Mouse (Mus musculus): ENCODE data around the gene Lrrc26. TPM values are rescaled to one million over a fixed set of nuclear protein-coding genes. Genes with fewer than 3 reads are reported as not detected.
"Not testable (repeated sequence)": the region's sequence is repeated elsewhere in the genome, so short reads cannot be mapped to it uniquely, and the experiment has no call there.

Lrrc26 gene
- polyA plus RNA-seq, 1 experiment from 2014 or later: not detected

- not testable (repeated sequence) for ATAC-seq (ENCODE audit: low FRiP score); H3K27ac ChIP-seq; H3K9me3 ChIP-seq; H3K9ac ChIP-seq; H3K27me3 ChIP-seq; H3K4me2 ChIP-seq; H3K4me3 ChIP-seq
- 87% methylated on average over 5 of the region's 5 CpGs for WGBS
- Histone ChIP-seq H3K36me3 (peaks cover 11% of the 10 kb centered on the region; the same call in 1 of the 2 replicates), H3K4me1 (replicated peaks) (peaks cover 31% of the 10 kb centered on the region)
These were observed 32.5 kb upstream of the Lrrc26 start for GRCm38 (mm10) chr2:25257250-25257649.

- WGBS: 47% methylated on average over 2 of the region's 2 CpGs
- ATAC-seq (ENCODE audit: low FRiP score): no peak
These were observed 30.8 kb upstream of the Lrrc26 start for GRCm38 (mm10) chr2:25258887-25259286.

GRCm38 (mm10) chr2:25261870-25262269 is 27.8 kb upstream of the Lrrc26 start:
- Histone ChIP-seq H3K4me1 (replicated peaks) (peaks cover 52% of the 10 kb centered on the region), H3K9ac (peak overlapping the region; percentile 62), H3K4me2 (peak overlapping the region; percentile 99), H3K27me3 (peaks cover 18% of the 10 kb centered on the region), H3K4me3 (peak overlapping the region; percentile 79), H3K27ac (peak overlapping the region; percentile 78), H3K36me3 (no peaks in the 10 kb centered on the region), H3K9me3 (no peaks in the 10 kb centered on the region)
- WGBS: 49% methylated on average over 12 of the region's 12 CpGs
- ATAC-seq (ENCODE audit: low FRiP score): 0 out of 2 replicates have a peak, but pooled peaks have one; percentile 1

More at GRCm38 (mm10) chr2:25258887-25259286, 30.8 kb upstream of the Lrrc26 start:
- Histone ChIP-seq H3K4me3 (no peak overlapping the region), H3K4me2 (no peak overlapping the region), H3K4me1 (replicated peaks) (peaks cover 41% of the 10 kb centered on the region), H3K9ac (no peak overlapping the region), H3K36me3 (no peaks in the 10 kb centered on the region), H3K27ac (no peak overlapping the region), H3K27me3 (peaks cover 5% of the 10 kb centered on the region), H3K9me3 (no peaks in the 10 kb centered on the region)

- peak; percentile 98 for ATAC-seq (ENCODE audit: low FRiP score)
- peak within 1 kb of the TSS; percentile 99 for H3K4me2 ChIP-seq
- H3K4me3 ChIP-seq: peak within 1 kb of the TSS; percentile 79
- peak within 1 kb of the TSS; percentile 85 for H3K9ac ChIP-seq
- peak within 1 kb of the TSS; percentile 87 for H3K27ac ChIP-seq
- no peaks in the 10 kb centered on the region for H3K36me3 ChIP-seq
- peaks cover 18% of the 10 kb centered on the region for H3K27me3 ChIP-seq
- under 1% methylated on average over 39 of the region's 39 CpGs for WGBS
- H3K4me1 ChIP-seq (replicated peaks): peaks cover 52% of the 10 kb centered on the region
- H3K9me3 ChIP-seq: no peaks in the 10 kb centered on the region
These were observed 27.4 kb upstream of the Lrrc26 start, which contains the start of gene Tprn for GRCm38 (mm10) chr2:25262291-25262767. Gene Tprn, plus strand, starts transcription at chr2:25262618.

- peaks cover 18% of the 10 kb centered on the region for H3K27me3 ChIP-seq
- peak overlapping the region; percentile 85 for H3K9ac ChIP-seq
- no peaks in the 10 kb centered on the region for H3K9me3 ChIP-seq
- ATAC-seq (ENCODE audit: low FRiP score): peak; percentile 50
- H3K4me1 ChIP-seq (replicated peaks): peaks cover 55% of the 10 kb centered on the region
- peaks cover 1% of the 10 kb centered on the region; the same call in 1 of the 2 replicates for H3K36me3 ChIP-seq
- H3K4me3 ChIP-seq: peak overlapping the region; percentile 79
- H3K27ac ChIP-seq: peak overlapping the region; percentile 87
- under 1% methylated on average over 82 of the region's 82 CpGs for WGBS
- peak overlapping the region; percentile 99 for H3K4me2 ChIP-seq
These were observed 26.7 kb upstream of the Lrrc26 start for GRCm38 (mm10) chr2:25262795-25263622.

- Histone ChIP-seq H3K9me3 (no peaks in the 10 kb centered on the region), H3K9ac (peak overlapping the region; percentile 85), H3K27me3 (peaks cover 18% of the 10 kb centered on the region), H3K4me3 (peak overlapping the region; percentile 79), H3K36me3 (peaks cover 9% of the 10 kb centered on the region), H3K27ac (peak overlapping the region; percentile 87; the same call in 1 of the 2 replicates), H3K4me1 (replicated peaks) (peaks cover 60% of the 10 kb centered on the region), H3K4me2 (peak overlapping the region; percentile 99)
- no peak for ATAC-seq (ENCODE audit: low FRiP score)
- 18% methylated on average over 12 of the region's 12 CpGs for WGBS
These were observed 26.0 kb upstream of the Lrrc26 start for GRCm38 (mm10) chr2:25263623-25264285.

- H3K36me3 ChIP-seq: peaks cover 14% of the 10 kb centered on the region
- peaks cover 18% of the 10 kb centered on the region for H3K27me3 ChIP-seq
- no peak for ATAC-seq (ENCODE audit: low FRiP score)
- peaks cover 60% of the 10 kb centered on the region for H3K4me1 ChIP-seq (replicated peaks)
- H3K9ac ChIP-seq: peak overlapping the region; percentile 85
- H3K27ac ChIP-seq: no peak overlapping the region
- H3K4me2 ChIP-seq: peak overlapping the region; percentile 99
- no peaks in the 10 kb centered on the region for H3K9me3 ChIP-seq
- 78% methylated on average over 5 of the region's 5 CpGs for WGBS
- H3K4me3 ChIP-seq: peak overlapping the region; percentile 79
These were observed 25.4 kb upstream of the Lrrc26 start for GRCm38 (mm10) chr2:25264286-25264660.

- peaks cover 18% of the 10 kb centered on the region for H3K27me3 ChIP-seq
- peak overlapping the region; percentile 85 for H3K9ac ChIP-seq
- peaks cover 60% of the 10 kb centered on the region for H3K4me1 ChIP-seq (replicated peaks)
- 67% methylated on average over 3 of the region's 3 CpGs for WGBS
- no peaks in the 10 kb centered on the region for H3K9me3 ChIP-seq
- peak overlapping the region; percentile 99 for H3K4me2 ChIP-seq
- peak overlapping the region; percentile 79 for H3K4me3 ChIP-seq
- peaks cover 20% of the 10 kb centered on the region for H3K36me3 ChIP-seq
- no peak for ATAC-seq (ENCODE audit: low FRiP score)
- H3K27ac ChIP-seq: no peak overlapping the region
These were observed 24.9 kb upstream of the Lrrc26 start for GRCm38 (mm10) chr2:25264851-25265250.

GRCm38 (mm10) chr2:25265897-25266656 is 23.6 kb upstream of the Lrrc26 start:
- peak overlapping the region; percentile 83 for H3K27ac ChIP-seq
- H3K9ac ChIP-seq: peak overlapping the region; percentile 70
- WGBS: 60% methylated on average over 6 of the region's 6 CpGs
- H3K36me3 ChIP-seq: peaks cover 30% of the 10 kb centered on the region
- H3K4me1 ChIP-seq (replicated peaks): peaks cover 67% of the 10 kb centered on the region
- peak overlapping the region; percentile 79 for H3K4me3 ChIP-seq
- peak overlapping the region; percentile 99 for H3K4me2 ChIP-seq
- H3K27me3 ChIP-seq: peaks cover 18% of the 10 kb centered on the region
- no peaks in the 10 kb centered on the region for H3K9me3 ChIP-seq
- ATAC-seq (ENCODE audit: low FRiP score): no peak

GRCm38 (mm10) chr2:25266720-25267119 is 23.0 kb upstream of the Lrrc26 start:
- peak overlapping the region; percentile 70 for H3K9ac ChIP-seq
- peaks cover 74% of the 10 kb centered on the region for H3K4me1 ChIP-seq (replicated peaks)
- peak overlapping the region; percentile 99 for H3K4me2 ChIP-seq
- peaks cover 18% of the 10 kb centered on the region for H3K27me3 ChIP-seq
- H3K27ac ChIP-seq: peak overlapping the region; percentile 83
- H3K4me3 ChIP-seq: peak overlapping the region; percentile 79
- no peak for ATAC-seq (ENCODE audit: low FRiP score)
- 35% methylated on average over 2 of the region's 2 CpGs for WGBS
- H3K36me3 ChIP-seq: peaks cover 31% of the 10 kb centered on the region
- H3K9me3 ChIP-seq: no peaks in the 10 kb centered on the region

GRCm38 (mm10) chr2:25267241-25267640 is 22.5 kb upstream of the Lrrc26 start:
- Histone ChIP-seq H3K27ac (peak overlapping the region; percentile 83), H3K9me3 (no peaks in the 10 kb centered on the region), H3K9ac (peak overlapping the region; percentile 36), H3K27me3 (peaks cover 18% of the 10 kb centered on the region), H3K36me3 (peaks cover 31% of the 10 kb centered on the region), H3K4me2 (peak overlapping the region; percentile 99), H3K4me1 (replicated peaks) (peaks cover 72% of the 10 kb centered on the region), H3K4me3 (peak overlapping the region; percentile 79; the same call in 1 of the 2 replicates)
- ATAC-seq (ENCODE audit: low FRiP score): no peak

All from hindbrain, embryonic 13.5 days (tissue).